Mouse (Mus musculus): Measurements from ENCODE around the gene Cntn1.

Gene Cntn1

GRCm38 (mm10) chr15:92050996-92051352 lies at the start of gene Cntn1:
Gene Cntn1 (plus strand): TSS chr15:92051165.
- peak; percentile 8 for DNase-seq

DNA sequence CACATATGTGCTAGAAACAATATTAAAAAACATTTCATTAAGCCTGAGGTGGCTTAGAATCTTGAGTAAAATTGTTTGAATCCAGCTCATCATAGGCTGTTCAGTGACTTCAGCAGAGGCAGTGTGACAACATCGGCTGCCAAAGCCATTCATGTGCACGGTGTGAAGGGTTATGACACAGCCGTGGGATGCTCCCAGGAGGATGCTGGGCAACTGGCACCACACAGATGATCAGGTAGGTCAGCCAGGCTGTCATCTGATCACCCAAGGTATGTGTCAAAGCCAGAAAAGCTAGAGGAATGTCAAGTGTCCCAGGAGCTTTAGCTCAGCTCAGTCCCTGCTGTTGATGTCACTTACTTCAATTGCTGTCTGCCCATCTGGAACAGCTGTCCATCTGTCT lies 49.5 kb upstream of the Cntn1 start:
- no peak for DNase-seq

GRCm38 (mm10) chr15:92012165-92013083 lies 38.5 kb upstream of the Cntn1 start:
- no peak for DNase-seq

GRCm38 (mm10) chr15:92034111-92034510 lies 16.9 kb upstream of the Cntn1 start:
- DNase-seq: no peak

GRCm38 (mm10) chr15:92042538-92042937 lies 8.4 kb upstream of the Cntn1 start:
- no peak for DNase-seq

GRCm38 (mm10) chr15:92046042-92046441 lies 4.9 kb upstream of the Cntn1 start:
- no peak for DNase-seq

DNA sequence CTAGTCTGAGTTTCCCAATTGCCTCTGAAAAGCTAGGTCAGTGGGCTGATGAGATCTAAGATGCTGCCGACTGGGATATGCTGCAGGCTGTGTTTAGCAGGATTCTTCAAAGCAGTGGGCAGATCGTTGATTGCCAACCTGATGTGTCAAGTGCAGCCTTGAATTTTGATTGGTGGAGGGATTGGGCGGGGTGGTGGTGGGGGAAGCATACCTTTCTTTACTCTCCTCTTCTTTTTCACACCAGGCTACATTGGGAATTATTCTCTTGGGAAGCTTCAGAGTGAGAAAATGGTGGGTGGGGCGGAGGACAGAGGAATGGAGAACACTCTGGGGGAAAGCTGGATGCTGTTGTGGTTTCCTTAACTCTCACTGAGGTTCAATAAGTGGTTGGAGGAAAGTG lies 2.9 kb upstream of the Cntn1 start:
- no peak for DNase-seq

DNA sequence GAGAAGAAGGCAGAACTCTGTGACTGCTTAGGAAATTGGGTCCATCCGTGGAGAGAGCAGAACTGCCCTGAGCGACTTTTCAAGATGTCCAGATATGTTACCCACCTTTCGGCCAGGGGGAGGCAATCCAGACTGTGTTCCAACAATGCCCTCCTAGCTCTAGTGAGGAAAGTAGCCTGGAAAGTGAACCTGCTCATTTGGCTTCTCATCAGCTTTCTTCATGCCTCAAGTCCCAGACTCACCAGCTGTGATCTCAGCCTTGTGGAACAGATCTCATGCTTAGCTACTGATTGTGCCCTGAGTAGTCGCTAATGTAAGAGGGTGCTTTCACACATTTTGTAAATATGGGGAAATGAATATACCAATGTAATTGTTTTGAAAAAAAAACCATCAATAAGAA lies 2.4 kb upstream of the Cntn1 start:
- DNase-seq: no peak

DNA sequence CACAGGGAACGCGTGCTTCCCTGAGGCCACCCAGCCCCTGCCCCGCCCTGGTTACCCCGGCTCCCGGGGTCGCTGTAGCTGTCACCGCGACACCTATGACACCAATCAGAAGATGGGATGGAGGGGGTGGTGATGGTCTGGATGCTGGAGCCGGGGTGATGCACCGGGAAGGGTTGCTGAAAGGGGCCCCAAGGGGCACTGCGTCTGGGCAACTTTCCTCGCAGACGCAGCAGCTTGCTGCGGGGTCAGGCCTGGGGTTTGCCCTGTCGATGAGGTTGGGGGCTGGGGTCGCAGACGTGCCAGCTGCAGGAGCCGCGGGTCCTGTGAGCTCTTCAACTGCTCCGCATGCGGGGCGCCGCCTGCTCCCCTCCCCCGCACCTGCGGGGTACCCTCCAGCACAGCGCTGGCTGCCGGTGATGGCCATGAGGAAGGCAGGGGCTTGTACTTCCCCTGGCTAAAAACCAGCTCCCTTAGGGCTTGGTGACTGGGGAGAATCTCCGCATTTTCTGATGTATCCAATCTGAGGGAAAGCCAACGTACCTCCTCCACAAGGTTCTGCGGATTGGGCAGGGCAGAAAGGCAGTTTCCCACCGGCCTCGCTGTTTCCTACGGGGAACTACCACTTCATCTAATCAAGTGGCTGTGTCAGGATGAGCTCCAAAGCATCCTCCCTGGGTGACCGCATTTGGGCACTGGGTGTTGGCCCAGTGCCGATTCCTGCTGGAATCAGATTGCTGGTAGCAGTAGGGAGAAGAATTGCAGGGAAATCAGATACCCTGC lies 578 bp downstream of the Cntn1 start:
- no peak for DNase-seq

DNA sequence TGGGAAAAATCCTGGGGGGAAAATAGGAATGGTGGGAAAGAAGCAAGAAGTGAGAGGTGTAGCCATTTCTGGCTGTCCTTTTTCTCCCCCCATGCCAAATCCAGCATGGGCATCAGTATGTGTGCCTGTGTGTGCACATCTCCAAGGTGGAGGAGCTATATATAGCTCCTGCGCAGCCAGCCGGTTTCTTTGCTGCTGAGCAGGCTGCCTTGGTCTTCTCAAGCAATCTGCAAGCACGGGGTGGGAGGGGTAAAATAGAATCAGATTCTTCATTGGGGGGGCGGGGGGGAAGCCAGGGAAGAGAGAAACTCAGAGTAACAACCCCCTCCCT lies 1.1 kb downstream of the Cntn1 start:
- DNase-seq: no peak

DNA sequence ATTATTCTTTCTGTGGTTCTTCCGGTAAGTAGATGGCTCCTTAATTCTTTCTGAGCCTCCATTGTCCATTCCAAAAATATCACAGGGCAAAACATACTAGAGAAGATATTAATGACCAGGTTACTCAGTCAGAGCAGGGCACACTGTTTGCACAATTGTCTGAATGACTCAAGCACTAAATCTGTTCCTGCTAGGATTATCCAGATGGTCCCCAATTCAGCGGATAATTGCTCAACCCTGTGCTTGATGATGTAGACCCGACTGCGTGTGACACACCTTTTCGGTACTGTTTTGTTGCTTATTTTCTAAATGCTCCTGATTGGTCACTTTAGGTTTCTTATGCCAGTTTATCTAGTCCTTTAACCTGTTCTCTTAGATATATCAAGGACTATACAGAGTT lies 6.6 kb downstream of the Cntn1 start:
- DNase-seq: no peak

- no peak for DNase-seq
Observed at GRCm38 (mm10) chr15:92060986-92061385, 10.0 kb downstream of the Cntn1 start.

DNA sequence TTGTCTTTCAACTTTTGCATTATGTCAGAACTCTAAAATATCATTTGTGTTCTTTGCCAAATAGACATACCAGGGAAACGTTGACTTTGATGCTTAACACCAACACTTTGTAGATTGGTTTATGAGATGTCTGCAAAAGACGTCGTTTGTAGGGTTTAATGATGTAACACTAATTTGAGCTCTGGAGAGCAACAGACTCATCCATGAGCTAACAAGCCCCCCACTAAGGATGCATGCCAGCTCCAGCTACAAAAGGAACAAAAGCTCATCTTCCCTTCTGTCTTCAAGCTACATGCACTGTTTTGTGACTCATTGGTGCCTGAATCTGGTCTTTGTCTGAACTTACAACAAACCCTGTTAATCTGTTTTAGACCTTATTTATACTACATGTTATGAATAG lies 28.5 kb downstream of the Cntn1 start:
- no peak for DNase-seq

DNA sequence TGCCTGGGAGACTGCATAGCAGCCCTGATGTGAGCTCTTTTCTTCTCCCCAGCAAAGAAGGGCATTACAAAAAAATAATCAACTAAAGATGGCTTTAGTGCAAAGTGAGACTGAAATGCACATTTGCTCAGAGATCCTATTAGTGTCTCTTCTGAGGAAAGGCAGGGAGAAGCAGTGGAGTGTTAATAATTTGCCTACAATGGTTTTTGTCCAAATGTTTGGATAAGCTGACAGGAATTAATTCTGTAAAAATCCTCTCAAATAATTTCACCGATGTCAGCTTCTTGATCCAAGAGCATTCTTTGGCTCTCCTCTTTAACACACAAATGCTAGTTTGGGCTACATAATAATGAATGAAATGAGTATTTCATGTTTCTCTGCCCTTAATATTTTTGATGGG lies 34.9 kb downstream of the Cntn1 start:
- DNase-seq: no peak

DNA sequence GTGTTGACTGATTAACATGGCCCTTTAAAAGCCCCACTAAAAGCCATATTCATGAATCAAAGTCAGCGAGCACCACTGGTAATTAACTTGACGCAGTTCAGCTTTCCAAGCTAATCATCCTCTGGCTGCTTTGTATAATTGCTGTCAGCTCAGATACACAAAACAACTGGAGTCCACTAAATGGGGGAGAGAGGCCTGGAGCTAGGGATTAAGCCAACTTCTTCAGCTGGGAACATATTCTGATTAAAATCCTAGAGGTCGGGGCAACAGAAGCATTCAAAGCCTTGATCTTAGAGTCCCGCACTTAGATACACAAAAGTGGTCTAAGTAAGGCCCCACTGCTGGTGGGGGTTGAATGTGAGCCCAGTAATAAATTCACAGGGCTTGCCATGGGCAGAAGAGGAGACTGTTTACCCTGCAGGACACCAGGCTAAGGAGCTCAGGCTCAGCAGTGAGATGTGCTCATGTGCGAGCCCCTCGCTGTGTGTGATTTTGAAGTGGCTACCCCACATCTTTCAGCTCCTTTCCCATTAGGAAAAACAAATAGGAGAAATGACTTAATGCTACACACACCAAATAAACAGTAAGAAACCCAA lies 36.8 kb downstream of the Cntn1 start:
- peak; percentile 4 for DNase-seq

DNA sequence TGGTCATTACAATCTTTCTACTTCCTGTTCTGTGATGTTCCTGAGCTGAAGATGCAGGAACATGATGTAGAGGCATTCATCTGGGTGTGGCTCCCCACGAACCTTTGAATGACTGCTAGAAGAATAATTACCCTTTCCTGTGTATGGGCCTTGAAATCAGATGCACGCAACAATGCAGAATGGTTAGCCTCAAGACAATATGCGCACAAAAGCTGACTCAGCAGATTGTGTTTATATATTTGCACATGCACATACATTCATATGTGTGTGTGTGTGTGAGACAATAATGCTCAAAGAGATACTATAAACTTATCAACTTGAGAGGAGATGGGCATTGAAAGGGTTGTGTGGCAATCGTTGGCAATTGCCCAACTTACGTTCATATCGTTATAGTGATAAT lies 39.8 kb downstream of the Cntn1 start:
- no peak for DNase-seq

DNA sequence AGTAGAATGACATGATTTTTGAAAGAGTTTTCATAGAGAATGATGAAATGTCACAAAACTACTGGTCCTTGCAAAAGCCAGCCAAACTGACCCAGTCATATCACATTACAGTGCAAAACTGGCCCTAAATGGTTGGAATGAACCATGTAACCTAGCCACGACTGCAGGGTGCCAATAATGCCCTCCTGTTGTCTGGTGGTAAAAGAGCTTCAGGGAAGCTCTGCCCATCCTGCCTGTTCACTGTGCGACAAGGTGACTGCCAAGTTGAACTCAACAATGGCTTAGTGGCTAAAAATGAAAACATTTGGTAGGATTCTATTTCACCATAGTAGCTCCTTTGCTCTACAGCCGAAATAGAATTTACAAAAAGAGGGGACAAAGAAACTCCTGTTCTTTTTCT lies 41.1 kb downstream of the Cntn1 start:
- DNase-seq: no peak

- DNase-seq: no peak
Observed at GRCm38 (mm10) chr15:92099410-92100174, 48.6 kb downstream of the Cntn1 start.

GRCm38 (mm10) chr15:92101956-92102355 lies 51.0 kb downstream of the Cntn1 start:
- no peak for DNase-seq

- DNase-seq: no peak
Observed at GRCm38 (mm10) chr15:92112455-92112854, 61.5 kb downstream of the Cntn1 start.

DNA sequence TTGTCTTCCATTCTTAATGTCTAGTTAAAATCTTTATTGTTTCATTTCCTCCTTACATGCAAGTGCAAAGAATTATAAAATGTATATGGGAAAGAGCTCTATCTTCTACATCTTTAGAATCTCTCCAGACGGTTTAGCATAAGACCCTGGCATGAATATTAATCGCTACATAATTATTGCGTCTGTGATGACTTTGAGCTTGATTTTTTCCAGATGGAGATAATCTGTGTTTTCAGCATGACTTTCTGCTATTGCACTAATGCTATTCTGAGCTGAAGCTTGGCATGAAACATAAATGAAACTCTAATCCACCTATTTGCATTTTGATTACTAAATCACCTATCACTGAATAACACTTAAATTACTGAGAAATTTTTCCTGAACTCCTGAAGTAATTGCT lies 82.0 kb downstream of the Cntn1 start:
- no peak for DNase-seq

GRCm38 (mm10) chr15:92134254-92134653 lies 83.3 kb downstream of the Cntn1 start:
- no peak for DNase-seq

DNA sequence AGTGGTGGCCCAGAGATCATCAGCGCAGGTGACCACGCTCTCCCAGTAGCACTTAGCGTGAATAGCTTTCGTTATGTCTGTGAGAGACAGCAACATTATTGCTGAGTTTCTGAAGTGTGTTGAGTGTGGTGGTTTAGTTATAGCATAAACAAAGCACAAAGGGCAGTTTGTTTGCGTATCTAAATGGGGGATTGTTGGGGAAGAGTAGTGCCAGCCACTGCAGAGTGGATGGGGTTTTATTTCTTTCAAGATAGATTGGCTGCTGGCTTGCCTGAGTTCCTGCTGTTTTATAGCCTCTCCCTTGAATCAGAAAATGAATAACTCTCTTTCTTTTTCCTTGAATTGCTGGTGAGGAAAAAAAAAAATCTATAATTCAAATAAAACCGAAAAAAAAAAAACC lies 86.1 kb downstream of the Cntn1 start:
- no peak for DNase-seq

Measured in kidney, adult 9 months (tissue).